ENCODE assay signal across 7 mouse cellular contexts in the genomic region with DNA sequence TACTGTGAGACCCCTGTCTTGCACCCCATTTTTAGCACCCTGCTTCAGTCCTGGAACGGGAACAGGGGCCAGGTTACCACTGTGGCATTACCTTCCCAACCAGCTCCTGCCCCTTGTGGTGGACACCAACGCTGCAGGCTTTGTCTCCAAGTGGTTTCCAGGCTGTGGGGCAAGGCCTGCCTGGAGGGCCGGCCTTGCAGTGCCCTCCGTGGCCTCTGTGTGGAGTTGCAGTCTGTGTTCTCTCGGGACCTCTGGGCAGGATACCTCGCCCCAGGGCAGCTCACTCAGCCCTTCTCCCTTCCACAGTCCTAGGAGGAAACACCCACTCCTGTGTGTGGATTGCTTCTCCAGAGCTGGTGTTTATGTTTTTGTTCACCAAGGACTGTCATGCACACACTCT. TPM values are rescaled to one million over a fixed set of nuclear protein-coding genes. Genes with fewer than 3 reads are reported as not detected.
DNase-seq lines count a peak whose midpoint lies in the region; ATAC-seq and TF ChIP-seq lines count a peak whose summit lies in the region.

No protein-coding gene starts in this region.

- WGBS in small intestine, adult 2 months, result 5% methylated on average over 6 of the region's 6 CpGs

- DNase-seq in adipocyte (ENCODE audit: low spot score), result peak; percentile 91
- DNase-seq in gastrocnemius, postnatal 10 days, result peak; percentile 75
- peak; percentile 77 for DNase-seq in hindlimb bud, embryonic 11.5 days (ENCODE audit: extremely low spot score, low read depth, low spot score)
- DNase-seq in left cerebral cortex, adult 2 months (ENCODE audit: extremely low spot score in 1 of 2, low spot score in 2 of 2), result peak; percentile 56 to 68

- H3K27me3 ChIP-seq in small intestine, adult 2 months (ENCODE audit: control insufficient read depth, insufficient read depth, low read length), result no peaks in the 10 kb centered on the region

- ATAC-seq in common myeloid progenitor, adult 5-6 weeks (replicated peaks; ENCODE audit: low read depth, poor library complexity, severe bottlenecking), result peak; percentile 100
- ATAC-seq in megakaryocyte progenitor cell, adult 5-6 weeks (replicated peaks; ENCODE audit: poor library complexity), result peak; percentile 100

- H3K4me3 ChIP-seq in left cerebral cortex, adult 2 months, result no peak overlapping the region
- H3K4me3 ChIP-seq in small intestine, adult 2 months (ENCODE audit: low read depth, low read length), result no peak overlapping the region

- peak; percentile 90 for TF ChIP-seq CTCF in left cerebral cortex, adult 2 months (IDR thresholded peaks at IDR 0.05)
- peak; percentile 90 for TF ChIP-seq CTCF in small intestine, adult 2 months (IDR thresholded peaks at IDR 0.05; ENCODE audit: extremely low read depth, insufficient read length, insufficient replicate concordance, low read depth, low read length)

- H3K27ac ChIP-seq in left cerebral cortex, adult 2 months, result peak overlapping the region; percentile 59
- H3K27ac ChIP-seq in small intestine, adult 2 months (ENCODE audit: insufficient read depth, low read depth, low read length), result peak overlapping the region; percentile 48

- H3K4me1 ChIP-seq in small intestine, adult 2 months (ENCODE audit: control insufficient read depth, insufficient read depth, insufficient read length, low read length), result peaks cover 32% of the 10 kb centered on the region

- no peak for TF ChIP-seq POLR2A in small intestine, adult 2 months (IDR thresholded peaks at IDR 0.05; ENCODE audit: low read depth, low read length)

- intact Hi-C loops in left cerebral cortex, adult 2 months (cut with DNase I), result loop anchor here (2.0 kb wide), 1 partner anchor 181 kb away; no protein-coding TSS in a partner anchor

- no peaks in the 10 kb centered on the region for H3K36me3 ChIP-seq in small intestine, adult 2 months (ENCODE audit: control insufficient read depth, insufficient read depth, low read length)

RNA-seq across cellular contexts. Expression of gene Slc12a8, which starts 43.2 kb away (rescaled TPM):
- not detected in 2 replicates for total RNA-seq in common myeloid progenitor, adult 5-6 weeks (2017)
- under 1 TPM; 0.27 to 0.35 TPM for total RNA-seq in gastrocnemius, postnatal 10 days (2021)
- under 1 TPM; 0.86 to 0.96 TPM for total RNA-seq in left cerebral cortex, adult 2 months (2021)
- total RNA-seq in megakaryocyte progenitor cell, adult 5-6 weeks (2015), result not detected in 2 replicates
- total RNA-seq in megakaryocyte progenitor cell, adult 5-6 weeks (2017), result not detected in 2 replicates
- polyA plus RNA-seq in small intestine, adult 2 months (2012; rRNA removed), result 20.9 and 46.7 TPM in 2 replicates
